Mouse (Mus musculus): ENCODE measurements around the gene Gm45785. TPM values are rescaled to one million over a fixed set of nuclear protein-coding genes. Genes with fewer than 3 reads are reported as not detected.
A peak's percentile ranks its signal among the peaks of the same experiment; 100 is the strongest.

Gene Gm45785
- polyA plus RNA-seq, 1 experiment from 2014 or later, result not detected

DNA sequence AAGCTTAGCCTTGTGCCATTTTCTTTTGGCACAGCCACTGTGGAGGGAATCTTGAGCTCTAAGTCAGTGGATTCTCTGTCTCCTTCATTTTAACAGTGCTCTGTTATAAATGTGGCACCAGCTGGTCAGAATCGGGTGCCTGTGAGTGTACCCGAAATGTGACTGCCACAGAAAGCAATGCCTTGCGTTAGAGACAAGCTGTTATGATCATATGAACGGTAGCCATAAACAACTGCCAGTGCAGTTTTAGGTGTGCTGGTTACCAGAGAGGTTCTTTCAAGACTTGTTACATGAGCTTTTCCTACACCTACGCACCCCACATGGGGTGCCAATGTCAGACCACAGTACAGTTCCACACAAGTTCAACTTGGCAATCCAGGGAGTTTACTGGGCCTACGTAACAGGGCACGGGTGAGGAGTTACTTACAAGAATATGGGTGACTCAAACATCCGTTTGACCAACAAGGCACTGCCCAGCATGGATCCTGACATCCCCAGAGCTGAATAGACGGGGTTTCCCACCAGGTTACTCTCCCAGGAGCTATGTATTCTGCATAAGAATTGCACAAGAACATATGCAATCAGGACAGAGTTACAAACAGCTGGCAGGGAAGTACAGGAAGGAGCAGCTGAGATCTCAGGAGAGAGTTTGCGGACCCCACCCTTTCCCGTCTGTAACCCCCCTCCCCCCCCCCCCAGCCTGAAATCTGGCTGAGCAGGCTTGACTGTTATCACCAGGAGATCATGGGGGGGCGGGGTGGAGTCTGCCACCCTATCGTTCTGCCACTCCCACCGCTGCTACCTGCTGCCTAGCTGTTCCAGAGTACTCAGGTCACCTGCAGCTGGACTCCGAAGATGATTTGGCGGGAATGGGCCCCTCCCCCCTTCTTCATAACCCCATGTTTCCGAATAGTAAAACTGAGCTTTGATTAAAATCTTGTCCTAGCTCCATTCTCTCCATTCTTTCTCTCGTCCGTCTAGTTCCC lies 15.1 kb downstream of the Gm45785 start:
- no peak for ATAC-seq (ENCODE audit: low FRiP score)
- 45% methylated on average over 17 of the region's 19 CpGs for WGBS
- Histone ChIP-seq H3K9ac (no peak overlapping the region), H3K27ac (no peak overlapping the region), H3K4me3 (replicated peaks) (no peak overlapping the region), H3K4me1 (0 out of 2 replicates have a peak, but pooled peaks cover 2% of the 10 kb centered on the region), H3K27me3 (peaks cover 43% of the 10 kb centered on the region), H3K9me3 (no peaks in the 10 kb centered on the region), H3K4me2 (no peak overlapping the region), H3K36me3 (replicated peaks) (no peaks in the 10 kb centered on the region)

DNA sequence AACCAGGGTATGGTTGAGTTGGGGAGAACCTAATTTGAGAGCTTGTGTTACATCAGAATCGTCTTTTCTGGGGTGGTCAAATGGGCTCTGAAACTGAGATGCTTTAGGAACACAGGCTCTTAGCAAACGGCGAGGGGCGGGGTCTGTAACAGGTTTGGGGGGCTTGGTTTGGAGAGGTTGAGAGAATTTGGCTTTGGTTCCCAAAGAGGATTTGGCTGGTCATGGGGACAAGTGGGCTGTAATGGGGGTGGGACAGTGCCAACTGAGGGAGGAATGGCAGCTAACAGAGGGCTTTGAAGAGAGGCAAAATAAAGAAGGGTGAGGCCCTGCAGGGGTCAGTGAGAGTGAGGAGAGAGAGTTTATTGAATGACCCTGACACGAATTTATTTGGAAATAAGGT lies 16.6 kb downstream of the Gm45785 start:
- Histone ChIP-seq H3K9ac (no peak overlapping the region), H3K27me3 (peaks cover 37% of the 10 kb centered on the region), H3K36me3 (replicated peaks) (no peaks in the 10 kb centered on the region), H3K27ac (no peak overlapping the region), H3K4me1 (no peaks in the 10 kb centered on the region), H3K4me2 (no peak overlapping the region), H3K4me3 (replicated peaks) (no peak overlapping the region), H3K9me3 (no peaks in the 10 kb centered on the region)
- 62% methylated on average over 5 of the region's 5 CpGs for WGBS
- no peak for ATAC-seq (ENCODE audit: low FRiP score)

- no peak for ATAC-seq (ENCODE audit: low FRiP score)
- 85% methylated on average over 9 of the region's 9 CpGs for WGBS
- no peaks in the 10 kb centered on the region for H3K36me3 ChIP-seq (replicated peaks)
- no peaks in the 10 kb centered on the region for H3K9me3 ChIP-seq
- H3K27me3 ChIP-seq, result peaks cover 13% of the 10 kb centered on the region
- H3K9ac ChIP-seq, result no peak overlapping the region
- no peaks in the 10 kb centered on the region for H3K4me1 ChIP-seq
- H3K4me2 ChIP-seq, result no peak overlapping the region
- H3K27ac ChIP-seq, result no peak overlapping the region
- H3K4me3 ChIP-seq (replicated peaks), result no peak overlapping the region
These were observed 19.7 kb downstream of the Gm45785 start for GRCm38 (mm10) chr7:140836243-140837115.

- no peak for ATAC-seq (ENCODE audit: low FRiP score)
- H3K9ac ChIP-seq, result no peak overlapping the region
- no peaks in the 10 kb centered on the region for H3K4me1 ChIP-seq
- no peak overlapping the region for H3K4me2 ChIP-seq
- H3K27me3 ChIP-seq, result peaks cover 6% of the 10 kb centered on the region
- H3K4me3 ChIP-seq (replicated peaks), result no peak overlapping the region
- no peaks in the 10 kb centered on the region for H3K9me3 ChIP-seq
- no peak overlapping the region for H3K27ac ChIP-seq
- H3K36me3 ChIP-seq (replicated peaks), result no peaks in the 10 kb centered on the region
- 77% methylated on average over 2 of the region's 2 CpGs for WGBS
These were observed 20.4 kb downstream of the Gm45785 start for GRCm38 (mm10) chr7:140835758-140836087.

- Histone ChIP-seq H3K36me3 (replicated peaks) (no peaks in the 10 kb centered on the region), H3K4me1 (no peaks in the 10 kb centered on the region), H3K9ac (no peak within 1 kb of the TSS), H3K27ac (no peak within 1 kb of the TSS), H3K9me3 (no peaks in the 10 kb centered on the region), H3K4me3 (replicated peaks) (no peak within 1 kb of the TSS), H3K4me2 (no peak within 1 kb of the TSS), H3K27me3 (peaks cover 3% of the 10 kb centered on the region; the same call in 1 of the 2 replicates)
- 45% methylated on average over 20 of the region's 20 CpGs for WGBS
- ATAC-seq (ENCODE audit: low FRiP score), result no peak
These were observed 21.0 kb downstream of the Gm45785 start, which contains the start of gene Urah for GRCm38 (mm10) chr7:140834968-140835757. TSS of gene Urah (plus strand) at chr7:140835018.

GRCm38 (mm10) chr7:140833341-140833740 lies 22.8 kb downstream of the Gm45785 start:
- Histone ChIP-seq H3K4me3 (replicated peaks) (no peak overlapping the region), H3K9me3 (no peaks in the 10 kb centered on the region), H3K27me3 (peaks cover 3% of the 10 kb centered on the region; the same call in 1 of the 2 replicates), H3K4me1 (no peaks in the 10 kb centered on the region), H3K4me2 (no peak overlapping the region), H3K27ac (no peak overlapping the region), H3K9ac (no peak overlapping the region), H3K36me3 (replicated peaks) (no peaks in the 10 kb centered on the region)
- ATAC-seq (ENCODE audit: low FRiP score), result no peak
- 83% methylated on average over 4 of the region's 4 CpGs for WGBS

DNA sequence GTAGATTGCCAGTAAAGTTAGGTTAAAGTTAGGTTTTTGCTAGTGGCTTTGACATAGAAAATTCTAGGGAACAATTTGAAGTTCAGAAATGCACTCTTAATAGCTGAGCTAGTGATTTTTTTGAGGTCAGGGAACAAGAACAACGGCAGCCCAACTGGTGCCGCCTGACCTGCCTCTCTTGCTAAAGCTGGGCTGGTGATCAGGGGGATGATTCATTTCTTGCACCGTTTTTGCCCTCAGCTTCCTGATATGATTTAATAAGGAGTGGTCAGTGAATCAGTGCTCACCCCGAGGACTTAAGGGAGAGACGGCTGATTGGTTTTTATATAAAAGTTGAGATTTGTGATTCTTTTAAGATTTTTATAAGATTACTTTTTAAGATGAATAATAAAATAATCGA lies 24.7 kb downstream of the Gm45785 start:
- no peak overlapping the region for H3K4me2 ChIP-seq
- peaks cover 10% of the 10 kb centered on the region for H3K27me3 ChIP-seq
- no peaks in the 10 kb centered on the region for H3K36me3 ChIP-seq (replicated peaks)
- ATAC-seq (ENCODE audit: low FRiP score), result no peak
- 79% methylated on average over 6 of the region's 6 CpGs for WGBS
- no peaks in the 10 kb centered on the region for H3K9me3 ChIP-seq
- H3K9ac ChIP-seq, result no peak overlapping the region
- no peak overlapping the region for H3K27ac ChIP-seq
- no peak overlapping the region for H3K4me3 ChIP-seq (replicated peaks)
- no peaks in the 10 kb centered on the region for H3K4me1 ChIP-seq

DNA sequence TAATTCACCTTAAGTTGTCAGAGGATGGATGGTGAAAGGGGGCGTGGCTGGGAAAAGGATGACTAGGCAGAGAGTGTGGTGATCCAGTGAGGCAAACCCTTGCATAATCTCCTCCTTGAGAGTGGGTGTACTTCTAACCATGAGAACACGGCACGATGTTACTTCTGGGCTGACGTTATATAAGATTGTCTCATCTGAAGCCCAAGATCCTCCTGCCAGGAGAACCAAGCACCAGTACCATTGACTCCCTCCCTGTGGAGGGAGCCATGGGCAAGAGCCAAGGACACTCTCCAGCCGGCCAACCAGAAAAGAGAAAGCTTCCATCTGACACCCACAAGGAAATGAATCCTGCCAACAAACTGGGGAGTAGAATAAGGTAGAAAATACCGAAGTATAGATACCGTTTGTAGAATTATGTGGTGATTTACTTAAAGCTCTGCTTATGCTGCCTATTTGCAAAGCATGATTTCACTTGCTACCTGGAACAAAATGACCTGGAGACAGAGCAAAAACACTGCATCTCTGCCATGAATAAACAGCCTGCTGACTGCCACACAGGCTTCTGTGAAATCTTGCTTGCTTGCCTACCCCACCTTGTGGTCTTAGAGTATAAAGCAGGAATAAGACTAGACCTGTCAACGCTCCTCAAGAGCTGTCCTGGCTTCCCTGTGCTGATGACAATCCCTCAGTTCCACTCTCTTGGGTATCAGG lies 27.8 kb downstream of the Gm45785 start:
- Histone ChIP-seq H3K9ac (no peak overlapping the region), H3K9me3 (no peaks in the 10 kb centered on the region), H3K27ac (no peak overlapping the region), H3K4me3 (replicated peaks) (no peak overlapping the region), H3K4me1 (no peaks in the 10 kb centered on the region), H3K36me3 (replicated peaks) (no peaks in the 10 kb centered on the region), H3K27me3 (peaks cover 10% of the 10 kb centered on the region), H3K4me2 (no peak overlapping the region)
- ATAC-seq (ENCODE audit: low FRiP score), result no peak
- WGBS, result 47% methylated on average over 8 of the region's 8 CpGs

GRCm38 (mm10) chr7:140822731-140823130 lies 33.4 kb downstream of the Gm45785 start:
- Histone ChIP-seq H3K4me1 (peaks cover 4% of the 10 kb centered on the region; the same call in 1 of the 2 replicates), H3K9me3 (no peaks in the 10 kb centered on the region), H3K36me3 (replicated peaks) (no peaks in the 10 kb centered on the region), H3K4me2 (no peak overlapping the region), H3K4me3 (replicated peaks) (no peak overlapping the region), H3K27me3 (peaks cover 10% of the 10 kb centered on the region), H3K27ac (no peak overlapping the region), H3K9ac (no peak overlapping the region)
- ATAC-seq (ENCODE audit: low FRiP score), result no peak
- 92% methylated on average over 4 of the region's 4 CpGs for WGBS

DNA sequence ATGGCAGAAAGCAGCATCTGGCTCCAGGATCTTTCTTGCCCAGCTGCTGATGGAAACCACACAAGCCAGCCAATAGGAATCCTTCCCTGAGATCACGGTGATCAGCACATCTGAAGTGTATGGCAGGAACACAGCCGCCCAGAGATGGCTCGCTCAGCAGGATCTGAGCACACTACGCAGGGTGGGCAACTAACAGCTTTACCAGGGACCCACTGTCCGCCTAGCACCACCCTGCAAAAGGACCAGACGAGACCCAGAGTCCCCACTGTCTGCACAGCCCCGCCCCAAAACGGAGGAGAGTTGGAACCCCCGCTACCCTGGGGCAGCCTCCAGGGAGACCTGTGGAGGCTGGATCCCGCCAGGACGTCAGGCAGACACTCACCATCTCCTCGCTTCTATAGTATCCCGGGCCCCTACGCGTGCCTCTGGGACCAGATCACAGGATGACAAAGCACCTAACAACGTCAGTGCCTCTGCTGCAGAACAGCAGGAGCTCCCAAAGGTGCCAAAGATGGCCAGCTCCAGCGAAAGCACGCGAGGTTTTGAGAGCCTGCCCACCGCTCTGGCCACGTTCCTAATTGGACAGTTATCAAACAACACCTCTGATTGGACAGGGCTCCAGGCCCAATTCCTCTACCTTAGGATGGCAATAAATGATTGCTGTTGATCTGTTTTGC lies 34.3 kb downstream of the Gm45785 start, which contains the start of gene Zfp941:
TSS of gene Zfp941 (minus strand) at position 526 of the 677 bp plus-strand sequence.
- 1% methylated on average over 21 of the region's 21 CpGs for WGBS
- peak within 1 kb of the TSS; percentile 61 for H3K9ac ChIP-seq
- peak within 1 kb of the TSS; percentile 60 for H3K4me3 ChIP-seq (replicated peaks)
- peaks cover 4% of the 10 kb centered on the region for H3K27me3 ChIP-seq
- peak; percentile 93 for ATAC-seq (ENCODE audit: low FRiP score)
- no peaks in the 10 kb centered on the region for H3K9me3 ChIP-seq
- peak within 1 kb of the TSS; percentile 73 for H3K27ac ChIP-seq
- H3K36me3 ChIP-seq (replicated peaks), result no peaks in the 10 kb centered on the region
- H3K4me1 ChIP-seq, result peaks cover 4% of the 10 kb centered on the region; the same call in 1 of the 2 replicates
- peak within 1 kb of the TSS; percentile 76 for H3K4me2 ChIP-seq

- Histone ChIP-seq H3K4me2 (peak overlapping the region; percentile 76), H3K27ac (no peak overlapping the region), H3K36me3 (replicated peaks) (no peaks in the 10 kb centered on the region), H3K4me1 (peaks cover 4% of the 10 kb centered on the region; the same call in 1 of the 2 replicates), H3K9me3 (no peaks in the 10 kb centered on the region), H3K9ac (peak overlapping the region; percentile 61; the same call in 1 of the 2 replicates), H3K27me3 (peaks cover 3% of the 10 kb centered on the region; the same call in 1 of the 2 replicates), H3K4me3 (replicated peaks) (peak overlapping the region; percentile 60)
- WGBS, result 44% methylated on average over 5 of the region's 5 CpGs
- peak; percentile 37; the same call in 1 of the 2 replicates for ATAC-seq (ENCODE audit: low FRiP score)
These were observed 34.9 kb downstream of the Gm45785 start for GRCm38 (mm10) chr7:140821305-140821652.

Data from forebrain, embryonic 12.5 days (tissue).